Mouse (Mus musculus) spleen, embryonic (tissue): Measurements from ENCODE around the gene Gm3383.
"Not testable (repeated sequence)": the region's sequence is repeated elsewhere in the genome, so short reads cannot be mapped to it uniquely, and the experiment has no call there.

Source experiments
- CTCF ChIA-PET: fragments of 350-600 bp; sonication (Branson Sonifier 250); formaldehyde crosslinking; loops from one replicate; lab custom pipeline; 2022; lab: Charles Lee

Gene Gm3383

DNA sequence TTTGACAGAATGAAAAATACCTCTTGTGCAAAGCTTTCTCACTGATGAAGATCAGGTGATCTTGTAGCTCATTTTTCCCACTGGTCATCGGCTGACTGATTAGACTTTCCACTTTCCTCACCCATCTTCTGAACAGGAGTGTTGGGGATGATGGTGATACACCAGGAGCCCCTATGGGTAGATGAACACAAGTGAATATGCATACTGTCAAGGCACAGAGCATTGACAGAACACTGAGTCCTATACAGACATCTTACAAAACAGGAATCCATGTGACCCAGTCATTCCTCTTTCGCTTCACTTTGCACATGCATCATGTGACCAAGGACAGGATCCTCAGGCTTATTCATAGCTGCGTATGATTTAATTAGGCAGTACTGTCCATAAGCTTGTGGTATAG is at the start of gene Gm3383:
Gene Gm3383, minus strand, starts transcription at position 101 of the 400 bp plus-strand sequence.
- CTCF ChIA-PET: not testable (repeated sequence)

DNA sequence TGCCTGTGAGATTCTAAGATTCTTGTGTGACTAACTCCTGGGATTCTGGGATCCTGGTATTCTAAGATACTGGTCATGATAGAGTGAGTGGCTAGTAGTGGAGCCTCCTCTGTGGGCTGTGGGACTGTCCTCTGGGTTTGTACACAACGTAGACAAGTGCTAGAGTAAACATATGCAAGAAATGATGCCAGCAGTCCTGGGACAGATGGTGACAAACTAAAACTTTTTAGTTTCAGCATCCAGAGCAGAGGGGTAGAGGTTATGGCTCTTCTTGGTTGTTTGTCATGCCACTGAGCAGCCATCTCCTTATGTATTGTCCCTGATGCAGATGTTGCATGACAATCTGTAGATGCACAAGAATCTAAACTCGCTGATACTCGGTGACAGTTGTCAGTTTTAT is 48.1 kb upstream of the Gm3383 start:
- CTCF ChIA-PET: not testable (repeated sequence)

DNA sequence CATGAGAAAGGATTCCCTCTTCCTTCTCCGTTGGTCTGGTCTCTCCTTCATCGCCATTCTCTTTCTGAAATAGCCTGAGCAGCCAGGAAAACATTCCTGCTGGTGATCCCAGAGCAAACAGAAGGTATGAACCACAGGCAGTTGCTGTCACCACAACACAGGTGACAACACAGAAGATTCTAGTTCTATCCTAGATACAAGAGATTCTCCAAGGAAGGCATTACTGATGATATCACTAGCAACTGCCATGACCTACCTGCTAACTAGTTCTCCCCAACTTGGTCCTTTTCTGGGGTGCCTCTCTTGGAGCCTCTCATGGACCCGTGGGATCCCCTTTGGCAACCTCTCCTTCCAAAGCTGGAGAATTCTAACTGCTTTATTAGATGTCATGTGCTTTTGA is 22.4 kb upstream of the Gm3383 start, which contains the start of gene Gm3424:
Gene Gm3424, minus strand, starts transcription at position 101 of the 400 bp plus-strand sequence.
- CTCF ChIA-PET: not testable (repeated sequence)

DNA sequence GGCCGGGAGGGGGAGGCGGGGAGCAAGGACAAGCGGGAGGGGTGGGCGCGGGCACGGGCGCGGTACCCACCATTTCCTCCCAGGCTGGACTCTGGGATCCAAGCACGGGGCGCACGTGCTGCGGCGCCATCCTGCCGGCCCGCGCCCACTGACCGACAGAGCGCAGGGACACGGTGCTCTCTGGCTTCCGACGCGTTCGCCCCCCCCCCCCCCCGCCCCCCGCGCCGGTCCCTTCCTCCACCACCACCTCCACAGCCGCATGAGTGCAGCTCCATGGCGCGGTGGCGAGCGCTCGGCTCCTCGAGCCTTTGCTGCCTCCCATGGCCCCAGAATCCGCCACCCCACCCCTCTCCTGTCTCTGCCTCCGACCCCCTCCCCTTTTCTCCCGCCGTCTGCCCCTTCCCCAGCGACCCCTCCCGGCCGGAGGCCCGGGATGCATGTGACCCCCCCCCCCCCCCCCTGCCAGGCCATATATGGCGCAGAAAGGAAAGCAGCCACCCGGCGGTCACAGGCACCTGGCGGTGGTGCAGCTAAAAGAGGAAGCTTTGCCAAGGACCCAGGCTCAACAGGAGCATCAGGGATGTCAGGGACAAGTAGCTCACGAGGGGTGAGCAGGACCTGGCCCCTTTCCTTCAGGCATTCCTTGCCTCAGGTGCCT is 5.0 kb upstream of the Gm3383 start:
- CTCF ChIA-PET: not testable (repeated sequence)

DNA sequence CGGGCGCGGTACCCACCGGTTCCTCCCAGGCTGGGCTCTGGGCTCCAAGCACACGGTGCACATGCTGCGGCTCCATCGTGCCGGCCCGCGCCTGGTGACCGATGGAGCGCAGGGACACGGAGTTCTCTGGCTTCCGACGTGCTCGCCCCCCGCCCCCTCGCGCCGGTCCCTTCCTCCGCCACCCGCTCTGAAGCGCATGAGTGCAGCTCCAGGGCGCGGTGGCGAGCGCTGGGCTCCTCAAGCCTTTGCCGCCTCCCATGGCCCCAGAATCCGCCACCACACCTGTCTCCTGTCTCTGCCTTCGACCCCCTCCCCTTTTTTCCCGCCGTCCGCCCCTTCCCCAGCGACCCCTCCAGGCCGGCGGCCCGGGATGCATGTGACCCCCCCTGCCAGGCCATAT is 66.3 kb downstream of the Gm3383 start, which contains the start of gene Gm3373:
Gene Gm3373, minus strand, starts transcription at position 101 of the 400 bp plus-strand sequence.
- CTCF ChIA-PET: not testable (repeated sequence)

DNA sequence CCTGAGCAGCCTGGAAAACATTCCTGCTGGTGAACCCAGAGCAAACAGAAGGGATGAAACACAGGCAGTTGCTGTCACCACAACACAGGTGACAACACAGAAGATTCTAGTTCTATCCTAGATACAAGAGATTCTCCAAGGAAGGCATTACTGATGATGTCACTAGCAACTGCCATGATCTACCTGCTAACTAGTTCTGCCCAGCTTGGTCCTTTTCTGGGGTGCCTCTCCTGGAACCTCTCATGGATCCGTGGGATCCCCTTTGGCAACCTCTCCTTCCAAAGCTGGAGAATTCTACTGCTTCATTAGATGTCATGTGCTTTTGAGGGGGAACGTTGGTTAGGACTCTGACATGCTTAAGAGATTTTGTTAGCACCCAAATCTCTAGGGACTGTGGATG is 120.4 kb downstream of the Gm3383 start, which contains the start of gene Gm9603:
Gene Gm9603, minus strand, starts transcription at position 101 of the 400 bp plus-strand sequence.
- CTCF ChIA-PET: not testable (repeated sequence)

DNA sequence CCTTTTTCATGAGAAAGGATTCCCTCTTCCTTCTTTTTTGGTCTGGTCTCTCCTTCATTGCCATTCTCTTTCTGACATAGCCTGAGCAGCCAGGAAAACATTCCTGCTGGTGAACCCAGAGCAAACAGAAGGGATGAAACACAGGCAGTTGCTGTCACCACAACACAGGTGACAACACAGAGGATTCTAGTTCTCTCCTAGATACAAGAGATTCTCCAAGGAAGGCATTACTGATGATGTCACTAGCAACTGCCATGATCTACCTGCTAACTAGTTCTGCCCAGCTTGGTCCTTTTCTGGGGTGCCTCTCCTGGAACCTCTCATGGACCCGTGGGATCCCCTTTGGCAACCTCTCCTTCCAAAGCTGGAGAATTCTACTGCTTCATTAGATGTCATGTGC is 174.9 kb downstream of the Gm3383 start, which contains the start of gene Gm8265:
Gene Gm8265, minus strand, starts transcription at position 101 of the 400 bp plus-strand sequence.
- CTCF ChIA-PET: not testable (repeated sequence)
